Mouse (Mus musculus) layer of hippocampus, adult 2 months (tissue): ENCODE data around the gene Stat3. TPM values are rescaled to one million over a fixed set of nuclear protein-coding genes. Genes with fewer than 3 reads are reported as not detected.

ENCODE experiments used
- DNase-seq, 2 experiments: peaks; one replicate each; pipeline ENCODE4 v3.0.0; 2022; ENCODE audit warnings: low spot score in 2 of 2
- H3K27ac ChIP-seq: fragments of 200-600 bp; 2 replicates; pipeline ENCODE4 v1.8.1; 2022
- H3K4me3 ChIP-seq: fragments of 200-600 bp; 2 replicates; pipeline ENCODE4 v1.8.1; 2022; ENCODE audit warnings: mild to moderate bottlenecking
- CTCF ChIP-seq: fragments of 200-600 bp; conservative IDR thresholded peaks from 2 replicates; pipeline ENCODE4 v1.8.1; 2022; ENCODE audit warnings: antibody characterized with exemption, mild to moderate bottlenecking, moderate library complexity
- total RNA-seq, 2 experiments: library from RNA; stranded (reverse); gene quantifications; 2 replicates each; pipeline ENCODE4 v1.2.3; 2021

The Stat3 gene
- total RNA-seq, 2 experiments from 2014 or later = 39.5 to 42.3 TPM

DNA sequence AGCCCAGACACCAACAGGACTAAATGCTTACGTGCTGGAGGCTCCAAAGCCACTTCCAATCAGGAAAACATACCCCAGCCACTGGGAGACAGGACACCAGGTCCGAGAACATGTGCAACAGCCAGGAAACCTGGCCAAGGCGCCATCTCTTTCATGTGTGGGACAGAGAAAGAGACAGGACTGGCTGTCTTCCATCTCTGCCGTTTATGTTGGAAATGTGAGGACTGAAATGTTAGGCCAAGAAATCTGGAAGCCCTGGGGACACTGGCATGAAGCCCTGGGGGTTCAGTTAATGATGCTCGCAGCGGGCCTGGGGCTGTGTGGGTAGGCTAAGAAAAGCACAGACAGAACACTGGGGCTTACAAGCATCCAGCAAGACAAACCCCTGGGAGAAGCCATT, 48.9 kb downstream of the Stat3 start:
- H3K27ac ChIP-seq = no peak overlapping the region
- TF ChIP-seq CTCF = no peak
- DNase-seq = no peak
- no peak overlapping the region for H3K4me3 ChIP-seq

DNA sequence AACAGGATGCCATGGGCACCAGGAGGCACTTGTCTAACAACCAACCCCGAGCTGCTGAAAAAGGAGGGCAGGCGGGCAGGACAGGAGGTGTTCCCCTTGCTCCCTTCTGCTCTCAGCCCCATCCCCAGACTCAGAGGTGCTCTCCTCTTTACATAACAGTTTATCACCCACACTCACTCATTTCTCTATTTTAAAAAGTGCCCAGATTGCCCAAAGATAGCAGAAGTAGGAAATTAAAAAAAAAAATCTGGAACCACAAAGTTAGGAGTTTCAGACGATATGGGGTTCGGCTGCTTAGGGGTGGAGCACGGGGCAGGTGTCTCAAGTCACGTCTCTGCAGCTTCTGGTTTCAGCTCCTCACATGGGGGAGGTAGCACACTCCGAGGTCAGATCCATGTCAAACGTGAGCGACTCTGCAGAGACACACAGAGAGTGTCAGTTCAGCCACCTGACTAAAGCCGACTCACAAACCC, 51.0 kb downstream of the Stat3 start:
- no peak overlapping the region for H3K27ac ChIP-seq
- DNase-seq = no peak
- no peak overlapping the region for H3K4me3 ChIP-seq
- TF ChIP-seq CTCF = no peak

- DNase-seq = no peak
- no peak for TF ChIP-seq CTCF
- H3K4me3 ChIP-seq = no peak overlapping the region
- H3K27ac ChIP-seq = no peak overlapping the region
Observed at GRCm38 (mm10) chr11:100887764-100888163, 51.6 kb downstream of the Stat3 start.

- Histone ChIP-seq H3K4me3 (no peak overlapping the region), H3K27ac (no peak overlapping the region)
- DNase-seq = no peak
- no peak for TF ChIP-seq CTCF
Observed at GRCm38 (mm10) chr11:100887236-100887635, 52.1 kb downstream of the Stat3 start.

DNA sequence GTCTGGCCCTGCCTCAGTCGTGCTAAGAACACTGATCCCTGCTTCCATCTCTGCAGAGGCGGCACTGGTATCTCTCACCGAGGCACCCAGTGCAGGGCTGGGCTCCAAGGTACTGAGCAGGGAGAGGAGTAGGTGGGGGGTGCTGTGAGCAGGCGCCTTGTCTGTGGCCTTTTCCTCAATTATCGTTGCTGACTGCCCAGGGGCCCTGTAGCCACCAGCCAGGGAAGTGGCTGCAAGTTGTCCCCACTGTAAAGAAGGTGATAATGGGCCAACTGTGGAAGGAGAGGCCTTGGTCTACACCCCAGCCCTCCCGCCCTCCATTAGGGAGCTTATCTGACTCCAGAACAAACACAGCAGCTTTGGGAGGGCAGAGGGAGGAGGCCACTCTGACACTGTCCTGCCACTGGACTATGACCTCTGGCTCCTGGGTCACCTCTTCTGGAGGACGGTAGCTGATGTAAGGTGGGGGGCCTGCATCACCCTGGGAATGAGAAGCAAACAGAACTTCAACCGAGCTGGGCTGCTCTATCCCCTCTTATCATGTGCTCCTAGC, 53.1 kb downstream of the Stat3 start:
- DNase-seq = no peak
- H3K27ac ChIP-seq = no peak overlapping the region
- no peak for TF ChIP-seq CTCF
- no peak overlapping the region for H3K4me3 ChIP-seq

GRCm38 (mm10) chr11:100885472-100885871, 53.9 kb downstream of the Stat3 start:
- no peak for TF ChIP-seq CTCF
- Histone ChIP-seq H3K27ac (no peak overlapping the region), H3K4me3 (no peak overlapping the region)
- DNase-seq = no peak

GRCm38 (mm10) chr11:100883640-100884039, 55.7 kb downstream of the Stat3 start:
- DNase-seq = no peak

GRCm38 (mm10) chr11:100879321-100880078, 59.8 kb downstream of the Stat3 start:
- H3K27ac ChIP-seq = no peak overlapping the region
- no peak for DNase-seq
- TF ChIP-seq CTCF = no peak
- H3K4me3 ChIP-seq = no peak overlapping the region

More at GRCm38 (mm10) chr11:100883640-100884039, 55.7 kb downstream of the Stat3 start:
- no peak overlapping the region for H3K27ac ChIP-seq
- no peak overlapping the region for H3K4me3 ChIP-seq
- no peak for TF ChIP-seq CTCF

DNA sequence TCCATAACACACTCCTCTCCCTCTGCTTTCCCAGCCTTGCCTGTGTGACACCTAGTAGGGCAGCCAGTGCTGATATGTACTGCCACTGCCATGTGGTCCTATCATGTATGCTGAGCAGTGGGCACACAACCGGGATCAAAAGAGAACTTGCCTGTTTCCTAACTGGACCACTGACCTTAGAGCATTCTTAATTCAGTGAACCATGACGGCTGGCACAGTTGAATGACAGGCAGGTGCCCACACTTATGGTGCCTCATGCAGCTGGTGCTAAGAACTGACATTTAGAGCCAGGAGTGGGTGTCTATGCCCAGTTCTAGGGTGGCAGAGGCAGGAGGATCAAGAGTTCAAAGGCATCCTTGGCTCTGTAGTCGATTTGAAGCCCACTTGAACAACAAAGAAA, 63.6 kb downstream of the Stat3 start:
- no peak for DNase-seq

GRCm38 (mm10) chr11:100870968-100871350, 68.4 kb downstream of the Stat3 start:
- TF ChIP-seq CTCF = no peak
- no peak overlapping the region for H3K4me3 ChIP-seq
- H3K27ac ChIP-seq = no peak overlapping the region
- no peak for DNase-seq

More for the DNA sequence above, 63.6 kb downstream of the Stat3 start:
- Histone ChIP-seq H3K27ac (no peak overlapping the region), H3K4me3 (no peak overlapping the region)
- no peak for TF ChIP-seq CTCF

DNA sequence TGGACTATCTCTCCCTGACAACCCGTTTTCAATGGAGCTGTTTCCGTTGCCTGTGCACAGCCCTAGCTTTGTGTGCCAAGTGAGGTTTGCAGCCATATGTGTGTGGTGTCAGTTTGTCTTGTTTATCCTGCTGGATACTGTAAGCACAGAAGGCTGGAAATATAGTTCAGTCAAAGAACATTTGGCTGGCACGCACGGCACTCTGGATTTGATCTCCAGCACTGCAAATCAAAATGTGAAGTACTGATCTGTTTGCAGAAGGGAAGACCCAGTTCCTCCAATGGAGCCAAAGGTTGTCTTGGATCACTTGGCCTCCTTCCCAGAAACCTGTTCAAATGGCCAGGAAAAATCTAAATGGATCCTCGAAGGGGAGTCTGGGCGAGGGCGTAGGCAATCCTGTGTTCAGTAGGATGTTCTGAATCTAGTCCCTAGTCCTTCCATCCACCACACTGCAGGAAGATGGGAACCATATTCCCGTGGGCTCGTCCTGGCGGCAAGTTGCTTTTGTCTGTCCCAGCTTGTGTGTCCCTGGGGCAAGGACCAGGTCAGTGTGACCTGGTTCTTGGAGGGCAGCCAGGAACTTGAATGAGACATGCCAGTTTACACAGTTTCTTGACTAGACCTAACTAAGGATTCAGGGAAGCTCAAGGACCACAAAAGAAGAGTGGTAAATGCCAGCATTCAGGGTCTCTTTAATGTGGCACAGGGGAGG, 68.9 kb downstream of the Stat3 start:
- peak; percentile 52 to 71 for DNase-seq
- no peak for TF ChIP-seq CTCF
- Histone ChIP-seq H3K4me3 (no peak overlapping the region), H3K27ac (no peak overlapping the region)

- Histone ChIP-seq H3K4me3 (no peak overlapping the region), H3K27ac (no peak overlapping the region)
- TF ChIP-seq CTCF = peak; percentile 42
- no peak for DNase-seq
Observed at GRCm38 (mm10) chr11:100865618-100866017, 73.7 kb downstream of the Stat3 start.

DNA sequence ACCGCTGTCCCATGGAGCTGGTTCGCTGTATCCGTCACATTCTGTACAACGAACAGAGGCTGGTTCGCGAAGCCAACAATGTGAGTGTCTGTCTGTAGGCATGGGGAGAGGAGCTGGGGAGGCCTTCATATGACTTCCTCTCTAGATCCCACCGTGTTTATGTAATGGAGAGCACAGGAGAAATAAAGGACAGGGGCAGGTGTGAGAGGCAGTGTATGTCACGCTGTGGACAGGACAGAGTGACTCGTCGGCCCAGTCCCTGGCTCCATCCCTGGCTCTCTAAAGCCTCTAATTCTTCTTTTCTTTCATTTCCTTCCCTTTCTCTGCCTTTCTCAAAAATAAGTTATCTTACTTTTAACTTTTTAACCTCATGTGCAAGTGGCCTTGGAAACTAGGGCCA, 76.2 kb downstream of the Stat3 start:
- Histone ChIP-seq H3K27ac (no peak overlapping the region), H3K4me3 (no peak overlapping the region)
- TF ChIP-seq CTCF = no peak
- no peak for DNase-seq

- DNase-seq = no peak
- Histone ChIP-seq H3K4me3 (no peak overlapping the region), H3K27ac (no peak overlapping the region)
- TF ChIP-seq CTCF = no peak
Observed at GRCm38 (mm10) chr11:100861836-100862235, 77.5 kb downstream of the Stat3 start.
